Mouse (Mus musculus): ENCODE data around the gene Ptgis. TPM values are rescaled to one million over a fixed set of nuclear protein-coding genes. Genes with fewer than 3 reads are reported as not detected.
A peak's percentile ranks its signal among the peaks of the same experiment; 100 is the strongest.

The Ptgis gene
- polyA plus RNA-seq, 1 experiment from 2014 or later = 5.6 TPM

DNA sequence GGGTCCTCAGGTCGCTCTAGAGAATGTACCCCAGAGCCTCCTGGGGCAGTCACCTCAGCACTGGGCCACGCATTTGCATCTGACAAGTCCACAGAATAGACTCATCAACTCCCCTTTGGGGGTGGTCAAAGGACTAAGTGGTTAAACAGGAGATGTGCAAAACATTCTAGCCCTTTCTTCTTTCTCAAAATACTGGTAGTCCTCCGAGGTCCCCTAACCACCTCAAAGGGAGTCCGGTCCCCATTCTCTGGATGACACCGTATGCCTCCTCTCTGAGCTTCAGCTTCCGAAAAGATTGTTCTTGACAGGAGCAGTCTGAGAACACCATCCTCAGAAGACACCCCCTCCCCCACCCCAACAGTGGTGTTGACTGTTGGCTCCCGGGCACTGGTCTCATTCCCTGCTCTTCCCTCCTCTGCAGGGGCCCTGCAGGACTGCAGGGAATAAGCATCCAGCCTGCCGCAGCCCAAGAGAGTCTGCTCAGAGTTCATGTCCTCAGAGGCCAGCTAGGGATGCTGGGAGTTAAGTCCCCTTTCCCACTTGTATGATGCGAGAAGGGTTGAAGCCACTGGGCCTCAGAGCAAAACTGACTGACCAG lies 84.2 kb downstream of the Ptgis start:
- no peak overlapping the region for H3K27ac ChIP-seq (replicated peaks)
- H3K27me3 ChIP-seq = no peaks in the 10 kb centered on the region
- H3K9ac ChIP-seq = 0 out of 2 replicates have a peak overlapping the region, but pooled peaks have one; percentile 45
- no peaks in the 10 kb centered on the region for H3K9me3 ChIP-seq
- WGBS = 32% methylated on average over 9 of the region's 9 CpGs
- H3K4me2 ChIP-seq = no peak overlapping the region
- H3K4me3 ChIP-seq = no peak overlapping the region
- no peaks in the 10 kb centered on the region for H3K36me3 ChIP-seq
- H3K4me1 ChIP-seq (replicated peaks) = peaks cover 16% of the 10 kb centered on the region
- no peak for ATAC-seq (ENCODE audit: low read depth)

DNA sequence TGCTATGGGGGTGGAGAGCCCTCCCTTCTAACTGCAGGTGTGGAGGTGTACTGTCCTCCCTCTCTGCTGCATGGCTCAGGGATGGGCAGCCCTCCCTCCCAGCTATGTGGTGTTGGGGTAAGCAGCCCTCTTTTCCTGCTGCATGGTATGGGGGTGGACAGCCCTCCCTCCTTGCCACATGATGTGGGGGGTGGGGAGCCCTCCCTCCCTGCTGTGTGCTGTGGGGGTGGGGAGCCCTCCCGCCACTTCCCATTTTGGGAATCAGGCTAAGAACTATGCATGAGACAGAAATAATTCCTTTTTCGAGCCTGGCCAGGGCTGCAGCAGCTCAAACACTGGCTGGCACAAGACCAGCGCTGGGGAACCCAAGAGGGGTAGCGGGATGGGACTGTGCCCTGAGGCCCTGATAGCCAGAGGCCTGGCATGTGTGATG lies 84.8 kb downstream of the Ptgis start:
- no peak overlapping the region for H3K27ac ChIP-seq (replicated peaks)
- WGBS = 63% methylated on average over 4 of the region's 4 CpGs
- H3K9me3 ChIP-seq = no peaks in the 10 kb centered on the region

DNA sequence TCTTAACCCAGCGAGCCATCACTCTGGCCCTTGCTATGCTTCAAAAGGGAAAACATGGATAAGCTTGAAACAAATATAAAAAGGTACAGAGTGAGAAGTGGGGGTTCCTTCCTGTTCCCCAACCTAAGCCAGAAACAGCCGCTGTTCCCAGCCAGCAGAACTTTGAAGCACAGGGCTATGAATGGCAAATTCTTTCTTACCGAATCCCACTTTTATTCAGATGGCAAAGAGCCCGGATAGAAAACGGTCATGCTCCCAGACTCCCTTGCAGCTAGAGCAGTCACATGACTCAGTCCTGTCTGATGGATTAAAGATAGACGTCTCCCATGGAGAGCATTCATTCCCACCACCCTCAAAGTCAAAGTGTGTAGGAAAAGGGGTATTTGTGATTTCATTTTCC lies 89.5 kb downstream of the Ptgis start:
- H3K9me3 ChIP-seq = no peaks in the 10 kb centered on the region
- no peak overlapping the region for H3K4me2 ChIP-seq
- no peaks in the 10 kb centered on the region for H3K27me3 ChIP-seq
- H3K9ac ChIP-seq = no peak overlapping the region
- H3K4me1 ChIP-seq (replicated peaks) = peaks cover 15% of the 10 kb centered on the region
- no peak for ATAC-seq (ENCODE audit: low read depth)
- H3K36me3 ChIP-seq = no peaks in the 10 kb centered on the region
- no peak overlapping the region for H3K4me3 ChIP-seq
- WGBS = 93% methylated on average over 6 of the region's 6 CpGs
- no peak overlapping the region for H3K27ac ChIP-seq (replicated peaks)

More for the DNA sequence above, 84.8 kb downstream of the Ptgis start:
- peaks cover 16% of the 10 kb centered on the region for H3K4me1 ChIP-seq (replicated peaks)
- no peak overlapping the region for H3K4me3 ChIP-seq
- no peaks in the 10 kb centered on the region for H3K36me3 ChIP-seq
- no peaks in the 10 kb centered on the region for H3K27me3 ChIP-seq
- peak overlapping the region; percentile 45; the same call in 1 of the 2 replicates for H3K9ac ChIP-seq
- no peak; the same call in 1 of the 2 replicates for ATAC-seq (ENCODE audit: low read depth)
- no peak overlapping the region for H3K4me2 ChIP-seq

DNA sequence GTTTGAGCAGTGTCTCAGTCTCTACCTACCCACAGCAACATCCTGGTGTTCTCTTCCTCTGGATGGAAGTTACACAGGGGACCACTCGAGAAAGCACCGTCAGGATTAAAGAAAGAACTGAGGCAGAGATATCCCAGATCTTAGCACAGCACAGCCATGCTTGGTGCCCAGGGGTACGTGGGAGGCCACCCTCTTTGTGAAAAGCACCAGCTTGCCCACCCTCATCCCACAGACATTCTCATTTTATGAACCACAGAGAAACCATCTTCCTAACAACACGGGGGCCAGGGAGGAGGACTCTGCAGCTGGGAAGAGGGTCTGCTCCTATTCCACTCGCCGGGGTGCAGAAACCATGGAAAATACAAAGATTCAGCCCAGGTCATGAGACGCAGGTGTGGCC lies 90.3 kb downstream of the Ptgis start:
- Histone ChIP-seq H3K36me3 (no peaks in the 10 kb centered on the region), H3K4me3 (no peak overlapping the region), H3K9me3 (no peaks in the 10 kb centered on the region), H3K27ac (replicated peaks) (no peak overlapping the region), H3K4me1 (replicated peaks) (peaks cover 12% of the 10 kb centered on the region), H3K27me3 (no peaks in the 10 kb centered on the region), H3K9ac (no peak overlapping the region), H3K4me2 (no peak overlapping the region)
- 95% methylated on average over 7 of the region's 7 CpGs for WGBS
- ATAC-seq (ENCODE audit: low read depth) = no peak

DNA sequence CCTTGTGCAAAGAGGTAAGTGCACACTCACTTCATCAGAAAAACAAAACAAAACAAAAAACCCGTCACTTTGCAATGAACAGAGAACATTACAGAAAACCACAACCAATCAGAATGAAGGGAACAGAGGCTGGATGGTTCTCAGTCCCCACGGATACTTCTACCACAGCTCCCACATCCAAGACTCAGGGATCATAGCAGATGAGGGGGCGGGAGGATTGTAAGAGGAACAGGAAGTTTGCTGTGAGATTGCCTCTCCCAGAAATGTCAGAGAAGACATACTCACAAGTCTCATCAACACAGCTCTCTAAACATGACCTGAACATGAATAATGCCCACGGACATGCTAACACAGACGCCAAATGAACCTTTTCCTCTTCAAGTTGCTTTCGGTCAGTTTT lies 91.4 kb downstream of the Ptgis start:
- Histone ChIP-seq H3K4me3 (no peak overlapping the region), H3K36me3 (no peaks in the 10 kb centered on the region), H3K4me2 (no peak overlapping the region), H3K9ac (no peak overlapping the region), H3K9me3 (no peaks in the 10 kb centered on the region), H3K27me3 (no peaks in the 10 kb centered on the region), H3K27ac (replicated peaks) (no peak overlapping the region), H3K4me1 (replicated peaks) (peaks cover 22% of the 10 kb centered on the region)
- ATAC-seq (ENCODE audit: low read depth) = no peak
- WGBS = 95% methylated on average over 6 of the region's 6 CpGs

DNA sequence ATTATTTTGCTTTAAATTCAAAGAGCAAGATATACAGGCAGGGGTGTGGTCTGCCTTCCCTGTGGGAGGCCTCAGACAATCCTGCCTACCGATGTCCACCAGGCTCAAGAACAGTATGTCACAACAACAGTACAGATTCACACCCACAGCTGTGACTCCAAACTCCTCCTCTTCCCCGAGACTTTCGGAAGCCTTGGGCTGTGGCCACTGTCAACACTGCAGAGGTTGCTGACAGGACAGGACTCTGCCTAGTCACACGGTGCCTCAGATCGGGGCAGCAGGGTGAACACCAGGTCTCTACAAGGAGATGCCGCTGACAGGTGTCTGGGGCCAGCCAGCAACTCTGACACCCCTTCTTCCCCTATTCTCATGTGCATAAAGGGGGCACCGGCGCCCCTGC lies 92.7 kb downstream of the Ptgis start:
- no peak overlapping the region for H3K9ac ChIP-seq
- no peak overlapping the region for H3K27ac ChIP-seq (replicated peaks)
- no peak overlapping the region for H3K4me2 ChIP-seq
- H3K9me3 ChIP-seq = no peaks in the 10 kb centered on the region
- no peaks in the 10 kb centered on the region for H3K27me3 ChIP-seq
- WGBS = 85% methylated on average over 8 of the region's 8 CpGs
- H3K4me3 ChIP-seq = no peak overlapping the region
- H3K4me1 ChIP-seq (replicated peaks) = peaks cover 27% of the 10 kb centered on the region
- H3K36me3 ChIP-seq = no peaks in the 10 kb centered on the region
- no peak for ATAC-seq (ENCODE audit: low read depth)

DNA sequence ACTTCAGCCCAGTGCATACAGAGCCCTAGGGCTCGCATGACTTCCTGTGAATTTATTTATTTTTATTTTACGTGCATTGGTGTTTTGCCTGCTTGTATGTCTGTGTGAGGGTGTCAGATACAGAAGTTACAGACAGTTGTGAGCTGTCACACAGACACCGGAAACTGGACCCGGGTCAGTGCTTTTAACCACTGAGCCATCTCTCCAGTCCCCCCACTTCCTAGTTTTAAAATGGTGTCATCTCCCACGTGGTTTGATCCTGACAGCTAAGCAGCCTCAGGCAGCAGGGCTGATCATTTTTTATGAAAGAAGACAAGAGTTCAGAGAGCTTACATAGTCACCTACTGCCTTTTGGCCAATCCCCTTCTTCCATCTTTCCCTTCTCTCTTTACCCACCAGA lies 94.5 kb downstream of the Ptgis start:
- Histone ChIP-seq H3K36me3 (no peaks in the 10 kb centered on the region), H3K4me3 (no peak overlapping the region), H3K4me2 (no peak overlapping the region), H3K4me1 (replicated peaks) (peaks cover 27% of the 10 kb centered on the region), H3K27me3 (no peaks in the 10 kb centered on the region), H3K9me3 (no peaks in the 10 kb centered on the region), H3K27ac (replicated peaks) (no peak overlapping the region), H3K9ac (no peak overlapping the region)
- ATAC-seq (ENCODE audit: low read depth) = no peak
- 72% methylated on average over 5 of the region's 5 CpGs for WGBS

DNA sequence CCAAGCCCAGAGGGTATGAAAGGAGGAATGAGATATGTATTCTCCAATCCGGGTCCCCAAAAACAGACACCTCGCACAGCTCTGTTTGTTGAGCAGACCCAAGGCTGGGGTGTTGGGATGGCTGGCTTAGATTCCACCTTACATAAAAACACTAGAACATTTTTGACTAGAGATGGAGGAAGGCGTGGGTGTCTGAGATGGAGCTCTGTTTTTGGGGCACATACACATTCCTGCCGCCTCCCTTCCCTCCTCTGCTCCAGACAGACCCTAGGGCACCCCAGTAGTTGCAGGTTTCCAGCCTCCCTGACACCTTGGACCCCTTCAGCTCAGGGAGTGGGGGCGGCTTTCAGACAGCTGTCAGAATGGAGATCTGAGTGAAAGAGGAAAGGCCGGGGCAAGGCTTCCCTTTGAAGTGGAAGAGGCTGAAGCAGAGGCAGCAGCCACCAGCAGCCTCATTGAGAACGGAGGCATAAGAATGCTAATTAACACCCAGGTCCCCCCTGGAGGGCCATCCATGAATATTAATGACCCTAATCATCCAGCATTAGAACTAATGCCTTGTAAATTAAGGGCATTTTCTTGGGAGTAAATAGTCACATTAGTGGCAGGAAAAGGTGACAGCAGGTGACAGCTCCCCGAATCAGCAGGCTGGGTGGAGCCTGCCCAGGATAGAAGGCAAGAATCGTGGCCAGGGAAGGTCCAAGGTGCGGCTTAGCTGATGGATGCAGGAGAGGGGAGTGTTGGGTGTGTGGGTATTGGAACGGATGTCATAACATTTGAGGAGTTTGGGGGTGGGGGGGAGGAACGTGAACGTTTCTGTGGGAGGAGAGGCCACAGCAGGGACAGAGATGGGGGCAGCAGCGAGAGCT lies 95.7 kb downstream of the Ptgis start:
- Histone ChIP-seq H3K27ac (replicated peaks) (peak overlapping the region; percentile 81), H3K9me3 (no peaks in the 10 kb centered on the region), H3K9ac (no peak overlapping the region; the same call in 1 of the 2 replicates), H3K36me3 (no peaks in the 10 kb centered on the region), H3K4me2 (no peak overlapping the region), H3K27me3 (no peaks in the 10 kb centered on the region), H3K4me3 (no peak overlapping the region), H3K4me1 (replicated peaks) (peaks cover 27% of the 10 kb centered on the region)
- ATAC-seq (ENCODE audit: low read depth) = peak; percentile 41; the same call in 1 of the 2 replicates
- WGBS = 8% methylated on average over 14 of the region's 14 CpGs

DNA sequence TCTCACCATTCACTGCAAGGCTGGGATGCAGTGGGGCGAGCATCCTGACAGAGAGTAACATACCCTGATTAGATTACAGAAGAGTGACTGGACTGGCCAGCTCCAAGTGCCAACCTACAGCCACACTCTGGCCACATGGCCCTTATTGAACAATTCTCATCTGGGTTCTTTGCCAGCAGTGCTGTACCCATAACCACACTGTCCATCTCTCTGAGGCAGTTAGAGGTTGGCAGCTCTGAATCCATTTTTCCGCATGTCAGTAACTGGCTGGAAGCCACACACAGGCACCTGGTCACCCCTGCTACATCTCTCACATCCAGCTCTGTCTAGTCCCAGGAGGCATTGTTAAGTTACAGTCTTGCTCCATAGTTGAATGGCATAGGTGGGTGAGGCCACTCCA lies 96.5 kb downstream of the Ptgis start:
- no peak for ATAC-seq (ENCODE audit: low read depth)
- Histone ChIP-seq H3K9ac (no peak overlapping the region), H3K36me3 (no peaks in the 10 kb centered on the region), H3K4me2 (no peak overlapping the region), H3K4me1 (replicated peaks) (peaks cover 27% of the 10 kb centered on the region), H3K27me3 (no peaks in the 10 kb centered on the region), H3K27ac (replicated peaks) (no peak overlapping the region; the same call in 1 of the 2 replicates), H3K4me3 (no peak overlapping the region), H3K9me3 (no peaks in the 10 kb centered on the region)
- 69% methylated on average over 2 of the region's 2 CpGs for WGBS

DNA sequence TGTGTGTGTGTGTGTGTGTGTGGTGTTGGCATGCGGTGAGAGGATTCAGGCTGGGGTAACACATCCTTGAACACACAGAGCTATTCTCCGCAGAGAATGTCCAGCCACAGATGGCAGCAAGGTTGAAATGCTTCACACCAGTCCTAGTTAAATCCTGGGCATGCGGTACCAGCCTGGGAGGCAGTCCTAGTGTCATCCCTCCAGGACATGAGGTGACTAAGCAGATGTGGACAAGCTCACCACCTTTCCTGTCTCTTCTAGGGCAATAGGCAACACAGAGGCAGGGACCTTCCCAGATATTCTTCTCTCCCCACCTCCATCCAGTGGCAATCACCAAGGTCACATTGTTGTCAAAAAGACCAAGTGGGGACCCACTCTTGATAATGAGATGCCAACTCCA lies 98.1 kb downstream of the Ptgis start:
- 94% methylated on average over 3 of the region's 3 CpGs for WGBS
- H3K4me2 ChIP-seq = no peak overlapping the region
- no peak for ATAC-seq (ENCODE audit: low read depth)
- H3K4me3 ChIP-seq = no peak overlapping the region
- H3K36me3 ChIP-seq = no peaks in the 10 kb centered on the region
- no peak overlapping the region for H3K27ac ChIP-seq (replicated peaks)
- H3K27me3 ChIP-seq = no peaks in the 10 kb centered on the region
- H3K9ac ChIP-seq = no peak overlapping the region
- H3K9me3 ChIP-seq = no peaks in the 10 kb centered on the region
- H3K4me1 ChIP-seq (replicated peaks) = peaks cover 29% of the 10 kb centered on the region

DNA sequence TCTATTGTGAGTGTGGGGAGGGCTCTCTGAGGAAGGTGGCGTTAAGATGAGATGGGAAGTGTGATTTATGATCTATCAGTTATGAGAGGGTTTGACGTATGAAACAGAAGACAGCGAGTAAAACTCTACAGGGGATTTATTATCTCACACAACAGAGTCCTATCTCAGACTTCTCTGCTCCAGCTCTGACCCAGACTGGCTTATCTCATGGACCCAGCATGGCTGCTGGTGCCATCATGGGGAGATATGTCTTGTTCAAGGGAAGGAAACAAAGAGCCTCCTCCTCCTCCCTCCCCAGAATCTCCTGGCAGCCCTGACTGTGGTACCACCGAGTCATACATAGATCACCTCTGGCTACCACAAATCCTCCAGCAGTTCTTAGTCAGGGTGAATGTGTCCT lies 98.6 kb downstream of the Ptgis start:
- no peak for ATAC-seq (ENCODE audit: low read depth)
- Histone ChIP-seq H3K36me3 (no peaks in the 10 kb centered on the region), H3K27ac (replicated peaks) (no peak overlapping the region), H3K9ac (no peak overlapping the region), H3K27me3 (no peaks in the 10 kb centered on the region), H3K4me3 (no peak overlapping the region), H3K9me3 (no peaks in the 10 kb centered on the region), H3K4me1 (replicated peaks) (peaks cover 33% of the 10 kb centered on the region), H3K4me2 (no peak overlapping the region)
- 79% methylated on average over 4 of the region's 4 CpGs for WGBS
